Mouse (Mus musculus) frontal cortex, postnatal 14 days (tissue): ENCODE measurements around the gene Itga2.

Experiments used
- DNase-seq, 2 experiments: peaks; one replicate each; pipeline ENCODE4 v3.0.0; 2022; ENCODE audit warnings: low spot score in 2 of 2

The Itga2 gene

DNA sequence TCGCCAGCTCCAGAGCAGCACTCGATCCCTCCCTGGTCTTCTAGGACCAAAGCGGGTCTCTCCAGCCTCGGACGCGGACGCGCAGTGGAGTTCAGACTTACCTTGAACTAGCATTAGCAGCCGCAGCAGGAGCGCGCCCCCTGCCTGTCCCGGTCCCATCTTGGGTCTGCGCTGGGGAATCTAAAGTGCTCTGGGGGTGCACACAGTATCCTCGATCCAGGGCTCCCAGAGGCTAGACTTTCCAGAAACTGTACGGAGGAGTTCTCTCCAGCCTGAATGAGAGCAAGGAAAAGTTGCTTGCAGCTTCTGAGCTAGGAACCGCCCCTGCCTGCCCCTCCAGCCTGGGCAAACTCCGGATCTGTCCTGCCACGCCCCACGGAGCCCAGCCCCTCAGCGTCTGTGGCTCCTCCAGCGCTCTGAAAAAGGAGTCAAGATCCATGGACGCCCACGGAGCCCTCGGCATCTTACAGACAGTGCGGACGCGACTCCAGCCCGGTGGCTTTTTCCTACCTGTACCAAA is at the start of gene Itga2:
Itga2 (minus strand) TSS at position 326 of the 520 bp plus-strand sequence.
- peak in 1 of 2 experiments; percentile 18 for DNase-seq

DNA sequence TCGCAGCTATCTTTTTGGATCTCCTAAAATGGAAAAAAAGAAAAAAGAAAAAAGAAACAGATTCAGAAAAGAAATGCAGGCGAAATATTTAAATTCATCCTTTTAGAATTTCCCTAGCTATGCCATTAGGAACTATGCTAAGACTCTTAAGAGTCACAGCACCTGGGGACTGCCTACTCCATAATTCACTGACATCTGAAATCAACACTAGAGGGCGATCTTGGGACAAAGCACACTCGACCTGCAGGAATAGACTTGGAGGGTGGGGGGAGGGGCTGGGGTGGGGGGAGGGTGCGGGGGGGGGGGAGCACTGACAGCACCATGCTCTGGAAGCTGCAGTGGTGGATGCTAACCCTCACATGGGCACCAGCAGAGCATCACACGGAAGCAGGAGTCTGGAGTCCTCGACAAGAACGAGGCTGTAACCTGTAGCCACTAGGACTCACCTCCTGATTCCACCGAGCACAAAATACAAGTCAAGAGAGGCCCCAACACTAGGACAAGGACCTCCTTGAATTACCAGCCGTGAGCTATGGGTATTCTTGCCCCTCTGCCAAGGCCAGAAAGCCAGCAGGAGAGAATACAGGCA is 49.0 kb upstream of the Itga2 start:
- DNase-seq, result no peak

DNA sequence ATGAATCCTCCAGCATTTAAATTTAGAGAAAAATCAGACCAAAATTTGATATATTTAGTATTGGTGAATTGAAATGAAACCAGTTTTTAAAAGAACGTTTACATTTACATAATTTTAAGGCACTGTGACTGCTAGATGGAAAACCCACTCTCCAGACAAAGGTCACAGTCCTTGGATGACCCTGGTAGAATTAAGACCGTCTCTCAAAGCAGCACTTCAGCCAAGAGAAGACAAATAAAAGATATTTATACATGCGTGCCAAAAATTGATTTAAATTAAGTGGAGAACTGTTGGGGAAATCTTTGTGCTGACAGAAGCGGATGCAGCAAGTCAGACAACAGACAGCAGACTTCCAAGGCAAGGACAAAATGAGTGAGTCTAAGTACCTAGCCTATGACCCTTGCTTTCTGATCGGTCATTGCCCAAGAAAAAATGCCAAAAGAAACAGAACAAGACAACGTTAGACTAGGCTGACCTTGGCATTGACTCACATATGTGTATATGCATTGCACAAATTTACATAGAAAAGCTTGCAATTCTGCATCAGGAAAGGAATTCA is 42.7 kb upstream of the Itga2 start:
- no peak for DNase-seq

DNA sequence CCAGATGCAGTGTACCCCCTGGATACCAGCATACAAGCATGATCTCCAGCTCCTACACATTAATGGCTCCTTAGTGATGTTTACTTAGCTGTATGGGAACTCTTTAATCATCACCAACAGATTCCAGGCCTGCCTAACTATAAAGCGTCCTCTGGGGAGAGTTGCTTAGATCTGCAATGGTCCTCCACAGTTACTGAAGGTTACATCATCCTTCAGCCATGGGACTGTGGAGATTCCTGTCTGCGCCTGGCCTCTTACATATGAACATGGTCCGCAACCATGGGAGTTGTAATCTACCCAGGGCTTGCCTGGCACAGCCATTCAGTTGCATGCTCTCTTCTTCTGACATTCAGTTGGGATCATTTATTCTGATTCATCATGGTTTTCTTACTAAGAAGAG is 40.0 kb upstream of the Itga2 start:
- DNase-seq, result no peak

DNA sequence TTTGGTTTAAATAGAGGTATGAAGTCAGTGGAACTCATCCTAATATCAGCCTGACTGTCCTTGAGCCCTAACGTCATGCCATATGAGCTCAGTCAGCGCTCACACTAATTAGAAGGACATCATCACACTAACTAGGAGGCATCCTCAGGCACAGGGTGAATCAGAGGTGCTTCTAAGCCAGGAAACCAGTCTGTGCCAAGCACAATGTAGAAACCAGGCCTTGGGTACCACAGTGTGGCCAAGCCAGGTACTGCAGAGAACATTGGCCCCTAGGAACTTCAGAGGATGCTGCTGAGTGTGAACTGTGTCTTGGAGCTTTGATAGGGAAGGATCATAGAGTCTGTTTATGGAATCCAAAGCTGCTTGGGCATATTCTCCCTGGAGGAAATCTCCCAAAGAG is 32.3 kb upstream of the Itga2 start:
- peak; percentile 49 to 80 for DNase-seq

DNA sequence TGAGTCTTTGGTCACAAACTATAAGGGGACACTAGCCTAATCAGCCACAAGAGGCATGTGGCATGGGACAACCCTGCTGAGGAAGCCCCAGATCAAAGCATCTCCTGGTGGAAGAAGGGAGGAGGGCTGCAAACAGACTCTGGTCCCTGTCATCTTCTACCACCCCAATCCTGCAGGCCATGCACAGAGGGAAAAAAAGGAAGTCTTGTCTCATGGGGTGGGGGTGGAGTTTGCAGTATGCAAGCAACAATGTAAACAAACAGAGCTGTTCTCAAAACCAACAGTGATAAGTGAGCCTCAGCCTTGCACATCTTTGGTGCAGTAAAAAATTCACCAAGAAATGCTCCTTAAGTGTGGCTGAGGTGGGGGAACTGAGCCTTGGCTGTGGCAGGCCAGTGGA is 22.6 kb upstream of the Itga2 start:
- DNase-seq, result no peak

DNA sequence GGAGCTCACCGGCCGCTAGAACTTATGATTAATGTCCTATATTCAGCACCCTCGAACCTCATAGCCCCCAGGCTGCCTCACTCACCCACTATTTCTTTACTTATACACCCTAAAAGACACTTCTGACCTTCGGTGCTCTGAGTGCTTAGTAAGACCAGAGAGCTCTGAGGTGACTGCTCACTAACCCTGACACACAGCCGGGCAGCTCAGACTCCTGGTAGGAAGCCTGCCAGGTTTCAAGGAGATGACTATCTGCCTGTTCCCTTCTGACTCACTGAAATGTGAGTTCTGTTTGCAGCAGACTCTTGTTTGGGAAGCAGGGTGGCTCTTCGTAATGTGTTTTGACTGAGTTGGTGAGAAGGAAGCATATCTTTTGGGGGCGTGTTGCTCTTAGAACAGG is 1.6 kb upstream of the Itga2 start:
- no peak for DNase-seq

DNA sequence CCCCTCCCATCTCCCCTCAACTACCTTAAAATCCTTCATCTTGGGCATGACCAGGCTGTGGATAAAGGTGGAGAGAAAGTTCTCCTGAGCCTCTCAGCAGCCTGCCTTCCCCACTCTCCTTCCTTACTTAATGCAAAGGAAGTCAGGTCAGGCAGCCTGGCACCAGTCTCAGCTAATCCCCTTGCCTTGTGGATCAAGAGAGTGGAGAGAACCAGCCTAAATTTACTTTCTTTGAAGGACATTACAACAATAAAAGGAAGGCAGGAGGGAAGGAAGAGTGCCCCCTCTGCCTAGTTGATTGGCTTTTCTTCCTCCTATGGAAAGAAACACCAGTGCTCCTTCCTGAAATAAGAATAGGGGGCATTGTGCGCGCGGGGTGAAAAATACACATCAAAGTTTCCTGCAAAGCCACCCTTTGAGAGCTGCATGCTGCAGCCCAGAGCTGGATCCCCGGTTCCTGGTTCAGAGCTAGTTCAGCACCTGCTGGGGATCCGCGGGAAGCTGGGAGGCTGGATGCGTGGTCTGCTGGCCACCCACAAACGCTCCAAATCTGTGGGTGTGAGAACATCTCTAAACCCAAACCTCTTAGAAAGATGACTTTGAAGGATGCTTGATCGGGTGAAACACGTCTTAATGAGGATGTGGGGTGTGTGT is 777 bp downstream of the Itga2 start:
- no peak for DNase-seq

DNA sequence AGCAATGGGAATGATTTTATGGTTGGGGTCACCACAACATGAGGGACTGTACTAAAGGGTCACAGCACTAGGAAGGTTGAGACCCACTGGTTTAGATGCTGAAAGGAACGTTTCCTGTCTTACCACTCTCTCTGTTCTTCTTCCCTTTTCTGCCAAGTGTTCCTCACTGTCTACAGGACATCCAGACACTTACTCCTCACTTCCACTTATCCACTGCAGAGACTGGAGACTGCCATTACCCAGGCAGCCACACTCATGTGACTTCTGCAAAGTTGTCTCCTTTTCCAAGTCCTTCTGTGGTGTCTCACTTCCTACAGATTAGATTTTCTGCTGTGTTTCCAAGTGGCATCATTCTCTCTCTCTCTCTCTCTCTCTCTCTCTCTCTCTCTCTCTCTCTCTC is 7.1 kb downstream of the Itga2 start:
- DNase-seq, result no peak

DNA sequence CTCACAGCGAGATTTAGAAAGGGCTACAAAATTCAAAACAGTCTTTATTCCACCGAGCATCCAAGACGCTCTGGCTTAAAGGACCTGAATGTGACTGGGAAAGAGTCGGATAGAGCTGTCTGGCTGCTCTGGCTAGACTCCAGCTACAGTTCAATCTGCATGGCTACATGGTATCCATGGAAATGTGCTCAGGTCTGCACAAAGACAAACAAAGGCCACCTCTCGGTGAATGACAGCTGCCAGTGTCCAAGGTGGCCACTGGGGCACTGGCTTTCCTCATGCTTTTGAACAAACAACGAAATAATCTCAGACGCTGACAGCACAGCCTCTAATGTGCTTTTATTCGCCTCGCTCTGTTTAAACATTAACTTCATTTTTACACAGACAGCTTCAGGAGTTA is 8.6 kb downstream of the Itga2 start:
- DNase-seq, result no peak

DNA sequence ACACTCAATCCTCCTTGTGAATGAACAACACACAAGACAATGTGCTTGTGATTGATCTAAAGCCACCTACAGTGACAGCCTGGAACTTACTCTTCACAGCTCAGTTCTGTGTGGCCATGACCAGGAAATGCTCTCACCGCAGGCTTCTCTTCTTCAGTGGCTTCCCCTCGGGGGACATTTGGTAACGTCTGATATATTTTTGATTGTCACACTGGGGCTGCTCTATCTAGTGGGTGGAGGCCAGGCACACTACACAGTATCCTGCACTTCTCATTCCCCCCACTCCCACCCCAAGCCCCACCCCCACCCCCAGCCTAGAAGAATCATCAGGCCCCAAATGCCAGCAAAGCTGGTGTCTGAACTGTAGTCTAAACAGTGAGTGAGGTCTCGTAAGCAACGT is 16.1 kb downstream of the Itga2 start:
- no peak for DNase-seq

DNA sequence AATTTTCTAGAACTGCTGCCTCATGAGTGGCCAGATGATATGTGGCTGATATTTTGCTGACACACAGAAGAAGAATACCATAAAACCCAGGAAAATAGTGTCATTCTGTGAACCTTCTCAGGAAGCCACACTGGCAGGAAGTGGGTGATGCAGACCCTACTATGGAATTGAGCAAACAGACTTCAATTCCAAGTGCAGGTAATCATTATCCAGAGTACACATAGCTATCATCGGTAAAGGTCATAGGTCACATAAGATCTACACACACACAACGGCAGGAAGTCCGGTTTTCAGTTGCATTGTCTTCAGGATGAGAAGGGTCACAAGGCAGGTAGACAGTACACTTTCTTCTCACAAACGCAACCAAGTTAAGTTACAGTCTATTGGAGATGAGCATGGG is 16.9 kb downstream of the Itga2 start:
- DNase-seq, result no peak

DNA sequence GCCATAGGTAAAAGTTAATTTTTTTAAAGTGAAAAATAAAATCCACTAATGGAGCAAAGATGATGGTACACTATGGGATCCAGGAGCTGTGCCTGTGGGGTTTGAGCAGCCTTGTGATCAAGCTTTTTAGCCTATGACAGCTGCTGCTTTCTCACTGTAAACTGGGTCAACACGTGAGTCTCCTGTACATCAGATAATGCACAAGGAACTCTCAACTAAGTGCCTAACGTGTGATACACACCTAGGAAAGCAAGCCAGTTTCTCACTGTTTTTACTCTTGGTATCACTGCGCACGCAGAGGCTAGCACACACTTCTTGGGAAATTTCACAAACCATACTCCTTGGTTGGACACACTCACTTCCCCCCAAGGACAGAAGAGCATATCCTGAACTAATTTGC is 17.3 kb downstream of the Itga2 start:
- no peak for DNase-seq

DNA sequence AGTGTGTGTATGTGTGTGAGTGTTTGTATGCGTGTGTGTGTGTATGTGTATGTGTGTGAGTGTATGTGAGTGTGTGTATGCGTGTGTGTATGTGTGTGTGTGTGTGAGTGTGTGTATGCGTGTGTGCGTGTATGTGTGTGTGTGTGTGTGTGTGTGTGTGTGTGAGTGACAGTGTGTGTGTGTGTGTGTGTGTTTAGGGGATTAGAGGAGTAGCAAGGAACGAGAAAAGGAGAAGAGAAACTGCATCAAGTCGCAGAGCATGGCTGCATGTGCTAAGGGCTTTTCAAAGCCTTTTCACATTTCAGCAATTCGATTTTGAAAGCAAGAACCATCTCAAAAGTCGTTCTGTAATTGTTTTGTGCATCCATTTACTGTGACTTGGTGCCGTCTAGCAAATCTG is 21.3 kb downstream of the Itga2 start:
- no peak for DNase-seq

DNA sequence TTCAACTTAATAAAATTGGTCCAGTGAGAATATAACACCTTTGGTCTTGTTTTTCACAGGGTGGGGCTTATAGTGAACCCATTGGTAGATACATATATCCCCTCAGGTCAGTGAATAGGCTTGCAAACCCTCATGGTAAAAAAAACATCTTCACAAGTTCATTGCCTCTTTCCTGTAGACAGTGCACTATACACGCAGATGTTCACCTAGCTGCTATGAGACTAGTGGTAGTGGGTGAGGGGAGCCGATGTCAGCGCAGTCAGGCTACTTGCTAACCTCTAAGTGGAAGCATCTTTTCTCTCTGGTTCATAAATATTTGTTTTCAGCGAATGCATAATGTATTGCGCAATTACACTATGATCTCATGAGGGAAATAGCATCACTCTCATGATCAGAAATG is 22.4 kb downstream of the Itga2 start:
- no peak for DNase-seq

DNA sequence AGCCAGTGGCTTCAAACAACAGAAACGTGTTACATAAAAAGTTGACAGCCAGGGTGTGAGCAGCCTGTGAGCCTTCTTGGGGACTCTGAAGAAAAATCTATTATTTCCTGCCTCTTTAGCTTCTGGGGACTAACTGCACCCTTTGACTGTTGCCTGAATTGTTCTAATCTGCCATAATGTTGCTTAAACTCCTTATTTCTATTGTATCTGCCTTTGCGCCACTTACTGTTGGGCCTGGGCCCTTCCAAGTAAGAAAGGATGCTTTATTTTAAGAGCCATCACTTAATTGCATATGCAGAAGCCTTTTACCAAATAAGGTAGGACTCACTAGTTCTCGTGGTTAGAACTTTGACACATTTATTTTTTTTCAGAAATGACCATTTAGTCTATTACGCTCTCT is 24.0 kb downstream of the Itga2 start:
- no peak for DNase-seq

DNA sequence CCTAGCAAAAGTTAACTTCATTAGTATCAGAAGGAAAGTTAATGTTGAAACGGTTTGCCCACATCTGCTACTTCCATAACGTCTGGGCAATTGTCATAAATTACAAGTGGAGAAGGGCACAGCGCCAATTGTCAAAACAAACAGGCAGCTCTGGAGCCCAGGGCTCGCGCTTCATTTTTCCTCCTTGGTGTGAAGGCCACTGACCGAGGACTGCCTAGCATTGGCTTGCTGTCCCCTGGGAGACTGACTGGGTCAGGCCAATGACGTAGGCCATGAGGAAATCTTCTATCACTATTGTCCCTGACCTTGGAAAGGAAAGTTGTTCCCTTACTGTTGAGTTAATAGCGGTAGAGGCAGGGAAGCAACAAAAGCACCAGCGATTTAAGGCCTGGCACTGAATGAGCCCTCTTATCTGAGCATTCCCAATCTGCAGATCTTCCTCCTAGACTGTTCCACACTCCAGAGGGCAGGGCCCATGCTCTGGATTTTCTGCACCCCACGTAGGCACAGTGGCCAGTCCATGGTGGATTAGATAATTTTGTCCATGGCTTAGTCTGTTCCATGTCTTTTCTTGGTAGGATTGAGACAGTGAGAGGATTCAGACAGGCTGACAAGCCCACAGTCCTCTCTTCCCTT is 35.0 kb downstream of the Itga2 start:
- DNase-seq, result no peak

DNA sequence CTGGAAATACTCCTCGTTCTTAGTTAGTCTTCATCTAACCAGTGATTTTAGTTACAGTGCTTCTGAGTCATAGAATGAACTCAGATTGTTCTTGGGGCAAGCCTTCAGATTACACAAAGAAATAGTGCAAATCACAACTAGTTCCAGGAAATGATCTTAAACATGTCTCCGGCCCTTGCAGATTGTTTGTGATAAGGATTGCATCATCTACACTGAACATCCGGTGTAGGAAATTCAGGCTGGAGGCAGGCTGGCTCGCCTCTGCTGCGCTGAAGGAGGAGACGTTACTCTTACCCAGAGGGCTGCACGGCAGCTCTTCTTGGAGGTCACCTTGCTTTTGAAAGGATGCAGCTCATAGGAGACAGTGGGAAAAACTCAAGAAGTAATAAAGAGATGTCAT is 36.0 kb downstream of the Itga2 start:
- no peak for DNase-seq

DNA sequence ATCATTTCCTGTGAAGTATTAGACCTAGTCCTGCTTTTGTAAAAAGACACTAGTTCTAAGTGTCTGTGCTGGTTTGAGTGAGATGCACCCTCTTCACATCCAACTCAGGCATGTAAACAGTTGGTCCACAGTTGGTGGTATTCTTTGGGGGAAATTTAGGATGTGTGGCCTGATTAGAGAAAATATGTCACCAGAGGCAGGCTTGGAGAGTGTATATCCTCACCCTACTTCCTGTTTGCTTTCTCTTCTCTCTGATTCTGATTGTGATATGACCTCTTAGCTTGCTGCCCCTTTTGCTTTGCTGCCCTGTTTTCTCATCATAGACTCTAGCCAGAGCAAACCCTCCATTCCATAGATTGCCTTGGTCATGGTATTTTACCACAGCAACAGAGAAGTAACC is 37.2 kb downstream of the Itga2 start:
- no peak for DNase-seq

DNA sequence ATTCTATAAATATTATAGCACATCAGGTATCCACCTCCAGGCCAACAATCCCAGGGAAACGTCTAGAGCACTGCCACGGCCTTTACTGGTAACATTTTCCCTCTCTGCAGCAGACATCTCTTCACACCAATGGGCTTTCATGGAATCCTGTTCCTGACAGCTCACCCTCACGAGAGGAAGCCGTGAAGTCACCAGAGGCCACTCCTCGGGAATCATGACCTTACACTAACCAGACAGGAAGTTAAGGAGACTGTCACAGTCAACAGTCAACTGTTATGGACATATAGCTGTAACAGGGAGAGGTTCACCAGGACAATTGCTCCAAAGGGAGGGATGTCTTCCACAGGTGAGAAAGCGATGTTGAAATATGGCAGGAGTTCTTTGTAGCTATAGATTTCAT is 40.2 kb downstream of the Itga2 start:
- DNase-seq, result no peak

DNA sequence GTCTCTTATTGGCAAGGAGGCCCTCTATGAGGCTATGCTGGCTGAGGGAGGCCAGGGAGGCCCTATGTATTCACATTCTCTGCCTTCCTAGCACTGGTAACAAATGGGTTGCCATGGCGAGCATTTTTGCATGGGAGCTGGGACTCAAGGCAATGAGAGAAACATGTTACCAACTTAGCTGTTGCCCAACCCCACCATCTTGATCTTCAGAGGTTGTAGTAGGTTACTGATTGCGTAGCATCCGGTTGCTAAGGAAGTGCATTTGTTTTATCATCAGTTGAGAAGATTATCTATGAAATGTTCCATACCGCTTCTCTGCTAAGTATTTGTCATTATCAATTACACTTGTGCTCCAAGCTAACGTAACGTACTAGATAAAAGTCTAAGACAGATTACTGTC is 44.2 kb downstream of the Itga2 start:
- DNase-seq, result no peak

DNA sequence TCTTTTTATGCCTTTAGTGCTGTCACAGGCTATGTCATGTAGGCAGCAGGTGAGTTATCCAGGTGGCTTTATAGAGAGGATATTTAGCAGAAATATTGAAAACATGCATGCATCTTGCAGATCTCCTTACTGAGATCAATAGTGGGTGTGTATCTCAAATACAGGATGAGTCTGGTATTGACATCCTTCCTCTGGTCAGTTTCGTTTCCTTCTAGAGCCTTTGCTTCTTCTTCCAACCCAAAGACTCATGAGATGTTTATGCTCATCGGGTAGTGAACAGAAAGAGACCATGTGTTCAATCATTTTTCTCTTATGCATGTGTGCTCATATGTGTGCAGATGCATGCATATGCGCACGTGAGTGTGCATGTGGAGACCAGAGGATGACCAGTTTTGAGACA is 44.6 kb downstream of the Itga2 start:
- no peak for DNase-seq

DNA sequence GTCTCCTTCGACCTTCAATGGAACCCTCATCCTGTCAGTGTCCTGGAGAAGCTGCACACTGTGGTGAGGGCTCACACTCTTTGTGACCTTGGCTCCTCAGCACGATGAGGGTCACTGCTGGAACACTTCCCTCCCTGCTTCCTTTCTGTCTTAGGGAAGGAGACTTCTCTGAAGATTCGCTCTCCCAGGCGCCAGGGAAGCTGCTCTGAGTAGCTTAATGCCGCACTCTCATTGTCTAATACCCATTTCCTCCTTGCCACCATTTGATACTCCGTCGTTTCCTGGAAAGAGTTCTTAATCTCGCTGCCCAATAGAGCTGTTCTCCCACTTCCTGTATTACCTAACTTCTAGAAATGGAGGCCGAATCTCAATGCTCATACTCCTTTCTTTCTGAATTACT is 46.7 kb downstream of the Itga2 start:
- DNase-seq, result no peak
